Mouse (Mus musculus): ENCODE results near the gene Plau. TPM values are rescaled to one million over a fixed set of nuclear protein-coding genes. Genes with fewer than 3 reads are reported as not detected.

The Plau gene
- 0.30 and 0.62 TPM in 2 replicates for polyA plus RNA-seq (2014; fragmentation: Nextera tagmentation; extraction: Ambion mirVana)

DNA sequence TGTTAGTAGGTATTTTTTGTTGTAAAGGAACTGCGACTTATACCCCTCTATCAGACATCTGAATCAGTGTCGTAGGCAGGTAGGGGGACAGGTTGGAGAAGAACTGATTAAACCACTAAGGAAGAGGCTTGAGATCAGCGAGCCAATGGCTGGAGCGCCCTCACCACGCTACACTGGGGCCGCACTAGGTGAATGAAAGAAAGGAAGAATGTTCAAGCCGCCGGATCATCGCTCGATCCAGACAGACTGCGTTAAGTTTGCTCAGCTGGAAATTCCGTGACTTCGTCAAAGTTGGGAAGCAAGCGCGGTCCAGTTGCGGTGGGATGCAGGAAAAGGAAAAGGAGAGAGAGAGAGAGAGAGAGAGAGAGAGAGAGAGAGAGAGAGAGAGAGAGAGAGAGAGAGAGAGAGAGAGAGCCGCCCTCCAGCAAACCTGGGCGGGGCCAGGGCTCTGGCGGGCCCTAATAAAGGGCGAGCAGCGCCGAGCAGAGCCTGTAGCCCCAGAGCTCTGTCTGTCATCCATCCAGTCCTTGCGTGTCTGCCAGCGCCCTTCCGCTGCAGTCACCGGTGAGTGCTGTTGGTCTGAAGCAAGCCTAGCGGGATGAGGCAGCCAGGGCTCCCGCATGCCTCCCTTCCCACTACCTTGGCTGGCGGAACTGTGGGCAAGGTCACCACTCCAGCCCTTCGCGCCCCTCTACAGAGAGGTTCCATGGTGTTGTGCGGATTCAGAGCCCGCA, at the start of gene Plau:
Gene Plau (plus strand): TSS at position 490 of the 734 bp plus-strand sequence.
- H3K4me2 ChIP-seq (ENCODE audit: low read depth) = peak within 1 kb of the TSS; percentile 94
- peak; percentile 86 for ATAC-seq (ENCODE audit: insufficient read depth, low FRiP score, low TSS enrichment)
- under 1% methylated on average over 31 of the region's 33 CpGs for whole genome bisulfite sequencing
- peak within 1 kb of the TSS; percentile 49 for H3K4me3 ChIP-seq (ENCODE audit: low read depth, low read length)
- H3K27ac ChIP-seq (ENCODE audit: low read depth, low read length) = no peak within 1 kb of the TSS
- DNase-seq (ENCODE audit: low spot score) = peak; percentile 81
- H3K9me3 ChIP-seq (ENCODE audit: control insufficient read depth, low read length) = no peaks in the 10 kb centered on the region
- no peaks in the 10 kb centered on the region for H3K27me3 ChIP-seq (ENCODE audit: control insufficient read depth, insufficient read depth, low read length)
- H3K9ac ChIP-seq (ENCODE audit: low read length) = peak within 1 kb of the TSS; percentile 70
- H3K4me1 ChIP-seq (ENCODE audit: control insufficient read depth, insufficient read depth, low read length) = 0 out of 2 replicates have a peak, but pooled peaks cover 3% of the 10 kb centered on the region
- H3K36me3 ChIP-seq (ENCODE audit: control insufficient read depth, insufficient read depth, low read length) = no peaks in the 10 kb centered on the region

DNA sequence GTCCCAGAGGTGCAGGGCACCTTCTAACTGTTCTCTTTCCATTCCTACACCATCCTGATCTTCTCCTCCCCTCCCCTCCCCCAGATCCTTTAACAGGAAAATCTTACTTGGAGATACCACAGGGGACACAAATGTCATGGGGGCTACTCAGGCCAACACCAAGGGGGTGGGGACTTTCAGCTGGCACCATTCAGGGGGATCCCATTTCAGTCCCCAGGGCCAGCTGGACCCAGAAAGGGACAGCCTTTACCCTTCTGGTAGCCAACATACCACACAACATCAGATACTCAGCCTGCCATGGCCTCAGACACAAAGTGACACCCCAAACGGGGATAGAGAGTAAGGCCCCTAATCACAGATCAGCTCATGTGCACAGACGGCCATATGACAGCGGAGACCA, 48.3 kb upstream of the Plau start:
- H3K4me1 ChIP-seq (ENCODE audit: control insufficient read depth, insufficient read depth, low read length) = peaks cover 6% of the 10 kb centered on the region
- H3K9me3 ChIP-seq (ENCODE audit: control insufficient read depth, low read length) = no peaks in the 10 kb centered on the region
- ATAC-seq (ENCODE audit: insufficient read depth, low FRiP score, low TSS enrichment) (no peak), DNase-seq (ENCODE audit: low spot score) (no peak)
- H3K36me3 ChIP-seq (ENCODE audit: control insufficient read depth, insufficient read depth, low read length) = peaks cover 23% of the 10 kb centered on the region
- H3K27me3 ChIP-seq (ENCODE audit: control insufficient read depth, insufficient read depth, low read length) = no peaks in the 10 kb centered on the region
- WGBS = 75% methylated on average over 3 of the region's 3 CpGs
- H3K27ac ChIP-seq (ENCODE audit: low read depth, low read length) = no peak overlapping the region
- no peak overlapping the region for H3K4me3 ChIP-seq (ENCODE audit: low read depth, low read length)
- H3K9ac ChIP-seq (ENCODE audit: low read length) = no peak overlapping the region
- H3K4me2 ChIP-seq (ENCODE audit: low read depth) = no peak overlapping the region

DNA sequence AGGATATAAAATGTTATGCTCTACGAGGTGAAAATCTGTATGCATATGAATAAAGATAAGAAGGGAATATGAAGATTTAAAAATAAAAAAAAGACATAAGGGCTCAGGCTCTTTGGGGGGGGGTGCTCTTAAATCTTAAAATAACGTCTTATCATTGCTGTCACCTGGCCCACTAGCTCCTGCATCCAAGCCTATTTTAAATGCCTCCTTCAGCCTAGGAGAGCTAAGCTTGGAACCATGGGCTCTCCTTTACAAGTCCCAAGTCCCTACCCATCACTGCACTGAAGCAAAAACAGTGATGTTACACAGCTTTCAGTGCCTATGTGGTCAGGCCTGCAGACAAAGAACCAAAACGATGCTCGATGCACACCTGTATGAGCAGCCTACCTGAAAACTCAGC, 46.9 kb upstream of the Plau start:
- Histone ChIP-seq H3K27me3 (ENCODE audit: control insufficient read depth, insufficient read depth, low read length) (no peaks in the 10 kb centered on the region), H3K4me3 (ENCODE audit: low read depth, low read length) (no peak overlapping the region), H3K4me1 (ENCODE audit: control insufficient read depth, insufficient read depth, low read length) (peaks cover 6% of the 10 kb centered on the region), H3K4me2 (ENCODE audit: low read depth) (no peak overlapping the region), H3K9me3 (ENCODE audit: control insufficient read depth, low read length) (no peaks in the 10 kb centered on the region), H3K9ac (ENCODE audit: low read length) (no peak overlapping the region), H3K27ac (ENCODE audit: low read depth, low read length) (no peak overlapping the region), H3K36me3 (ENCODE audit: control insufficient read depth, insufficient read depth, low read length) (peaks cover 23% of the 10 kb centered on the region)
- ATAC-seq (ENCODE audit: insufficient read depth, low FRiP score, low TSS enrichment) (no peak), DNase-seq (ENCODE audit: low spot score) (no peak)
- WGBS = 95% methylated on average over 4 of the region's 4 CpGs

DNA sequence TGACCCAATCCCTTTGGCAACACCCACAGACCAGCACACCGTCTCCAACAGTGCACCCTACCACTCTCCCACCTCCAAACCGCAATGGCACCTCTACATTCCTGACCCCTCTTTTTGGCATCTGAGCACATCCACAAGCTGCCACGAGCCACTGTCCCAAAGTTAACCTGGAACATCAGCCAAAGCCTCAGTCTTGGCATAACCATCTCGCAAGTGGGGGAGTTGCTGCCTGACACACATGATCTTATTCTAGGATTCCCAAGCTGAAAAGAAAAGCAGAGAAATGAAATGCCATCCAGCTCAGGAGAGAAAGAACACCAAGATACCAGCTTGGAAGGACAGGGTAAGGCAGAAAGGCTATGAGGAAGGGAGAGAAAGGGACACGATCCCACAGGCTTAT, 46.0 kb upstream of the Plau start:
- H3K9ac ChIP-seq (ENCODE audit: low read length) = no peak overlapping the region
- no peaks in the 10 kb centered on the region for H3K9me3 ChIP-seq (ENCODE audit: control insufficient read depth, low read length)
- no peak overlapping the region for H3K4me3 ChIP-seq (ENCODE audit: low read depth, low read length)
- peaks cover 20% of the 10 kb centered on the region for H3K36me3 ChIP-seq (ENCODE audit: control insufficient read depth, insufficient read depth, low read length)
- H3K27me3 ChIP-seq (ENCODE audit: control insufficient read depth, insufficient read depth, low read length) = no peaks in the 10 kb centered on the region
- H3K27ac ChIP-seq (ENCODE audit: low read depth, low read length) = no peak overlapping the region
- DNase-seq (ENCODE audit: low spot score) (no peak), ATAC-seq (ENCODE audit: insufficient read depth, low FRiP score, low TSS enrichment) (no peak)
- WGBS = 95% methylated on average over 5 of the region's 5 CpGs
- H3K4me1 ChIP-seq (ENCODE audit: control insufficient read depth, insufficient read depth, low read length) = peaks cover 9% of the 10 kb centered on the region
- H3K4me2 ChIP-seq (ENCODE audit: low read depth) = no peak overlapping the region

DNA sequence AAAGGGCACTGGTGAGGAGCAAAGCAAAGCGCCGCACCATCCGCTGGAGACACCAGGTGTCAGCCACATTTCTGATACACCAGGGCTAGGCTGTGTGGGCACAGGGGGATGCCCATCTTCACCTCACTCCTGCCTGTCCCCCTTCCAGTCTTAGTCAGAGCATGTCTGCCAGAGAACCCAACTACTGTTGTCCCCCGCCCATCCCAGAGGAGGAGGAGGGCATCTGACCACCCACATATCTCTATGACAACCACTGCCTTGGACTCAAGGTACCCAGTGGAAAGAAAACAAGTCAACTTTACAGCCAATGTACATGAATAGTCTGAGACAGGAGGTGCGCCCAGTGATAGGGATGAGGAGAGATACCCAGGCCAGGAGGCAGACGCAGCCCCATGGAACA, 45.5 kb upstream of the Plau start:
- peaks cover 19% of the 10 kb centered on the region for H3K36me3 ChIP-seq (ENCODE audit: control insufficient read depth, insufficient read depth, low read length)
- no peak overlapping the region for H3K9ac ChIP-seq (ENCODE audit: low read length)
- DNase-seq (ENCODE audit: low spot score) (no peak), ATAC-seq (ENCODE audit: insufficient read depth, low FRiP score, low TSS enrichment) (no peak)
- H3K27me3 ChIP-seq (ENCODE audit: control insufficient read depth, insufficient read depth, low read length) = no peaks in the 10 kb centered on the region
- 96% methylated on average over 6 of the region's 6 CpGs for WGBS
- no peak overlapping the region for H3K4me2 ChIP-seq (ENCODE audit: low read depth)
- no peaks in the 10 kb centered on the region for H3K9me3 ChIP-seq (ENCODE audit: control insufficient read depth, low read length)
- no peak overlapping the region for H3K27ac ChIP-seq (ENCODE audit: low read depth, low read length)
- peaks cover 14% of the 10 kb centered on the region for H3K4me1 ChIP-seq (ENCODE audit: control insufficient read depth, insufficient read depth, low read length)
- no peak overlapping the region for H3K4me3 ChIP-seq (ENCODE audit: low read depth, low read length)

DNA sequence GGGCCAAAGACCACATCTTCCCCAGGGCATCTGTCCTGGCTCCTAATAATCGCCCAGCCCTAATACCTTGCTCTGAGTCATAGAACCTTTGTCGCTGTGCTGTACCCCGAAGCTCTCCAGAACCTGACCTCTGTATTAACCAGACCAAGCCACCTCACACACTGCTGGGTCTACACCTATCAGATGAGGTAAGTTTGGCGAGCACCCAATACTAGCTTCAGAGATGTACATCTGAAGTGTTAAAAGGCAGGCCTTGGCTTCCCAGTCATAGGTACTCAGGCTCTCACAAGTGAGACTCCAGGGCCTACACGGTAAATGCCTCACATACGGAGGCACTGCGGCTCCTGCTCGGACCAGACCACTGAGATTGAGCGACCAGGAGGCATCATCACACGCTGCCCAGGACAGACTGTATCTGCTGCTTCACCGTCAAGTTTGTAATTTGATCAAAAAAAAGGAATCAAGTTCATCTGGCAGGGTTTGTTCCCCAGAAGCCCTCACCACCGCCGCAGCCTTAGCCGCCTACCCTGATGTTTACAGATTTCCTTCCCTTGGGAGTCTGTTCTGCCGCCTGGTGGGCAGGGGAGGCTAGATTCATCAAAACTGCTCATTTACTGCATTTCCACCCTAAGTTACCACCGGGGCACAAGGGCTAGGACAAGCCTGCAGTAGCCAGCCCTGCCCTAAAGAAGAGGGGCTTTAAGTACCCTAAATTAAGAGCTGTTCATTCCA, 44.8 kb upstream of the Plau start:
- Histone ChIP-seq H3K4me3 (ENCODE audit: low read depth, low read length) (no peak overlapping the region), H3K36me3 (ENCODE audit: control insufficient read depth, insufficient read depth, low read length) (peaks cover 17% of the 10 kb centered on the region), H3K4me2 (ENCODE audit: low read depth) (no peak overlapping the region), H3K9ac (ENCODE audit: low read length) (no peak overlapping the region), H3K9me3 (ENCODE audit: control insufficient read depth, low read length) (no peaks in the 10 kb centered on the region), H3K4me1 (ENCODE audit: control insufficient read depth, insufficient read depth, low read length) (peaks cover 18% of the 10 kb centered on the region), H3K27me3 (ENCODE audit: control insufficient read depth, insufficient read depth, low read length) (no peaks in the 10 kb centered on the region), H3K27ac (ENCODE audit: low read depth, low read length) (no peak overlapping the region)
- WGBS = 87% methylated on average over 16 of the region's 16 CpGs
- ATAC-seq (ENCODE audit: insufficient read depth, low FRiP score, low TSS enrichment) (no peak), DNase-seq (ENCODE audit: low spot score) (no peak)

DNA sequence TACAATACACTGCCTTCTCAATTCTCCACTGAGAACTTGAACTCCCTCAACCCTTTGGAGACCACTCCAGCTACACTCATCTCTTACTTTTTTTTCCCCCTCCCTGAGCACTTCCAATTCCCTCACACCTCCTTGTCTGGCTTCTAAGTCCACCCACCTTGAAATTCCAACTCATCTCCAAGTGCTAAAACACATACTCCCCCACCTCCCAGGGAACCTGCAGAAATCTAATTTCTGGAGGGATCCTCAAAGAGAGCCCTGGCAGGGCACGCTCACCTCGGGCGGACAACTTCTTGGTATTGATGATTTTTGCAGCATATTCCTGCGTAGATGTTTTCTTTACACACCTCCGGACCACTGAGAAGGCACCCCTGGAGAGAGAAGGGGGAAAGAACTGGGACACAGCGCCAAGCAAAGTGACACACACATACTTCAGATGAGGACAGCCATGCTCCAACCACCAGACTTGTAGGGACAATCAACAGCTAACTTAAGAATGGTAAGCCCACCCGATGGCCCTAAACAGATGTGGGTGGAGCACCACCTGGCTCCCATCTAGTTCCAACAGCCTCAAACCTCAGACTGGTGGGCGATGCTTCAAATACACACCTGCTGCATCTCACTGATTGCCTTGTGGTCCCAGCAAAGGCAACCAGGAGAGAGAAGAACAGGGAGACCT, 44.1 kb upstream of the Plau start:
- Histone ChIP-seq H3K4me2 (ENCODE audit: low read depth) (peak overlapping the region; percentile 82), H3K27ac (ENCODE audit: low read depth, low read length) (no peak overlapping the region), H3K4me3 (ENCODE audit: low read depth, low read length) (peak overlapping the region; percentile 92), H3K4me1 (ENCODE audit: control insufficient read depth, insufficient read depth, low read length) (peaks cover 18% of the 10 kb centered on the region), H3K27me3 (ENCODE audit: control insufficient read depth, insufficient read depth, low read length) (no peaks in the 10 kb centered on the region), H3K36me3 (ENCODE audit: control insufficient read depth, insufficient read depth, low read length) (peaks cover 15% of the 10 kb centered on the region), H3K9ac (ENCODE audit: low read length) (peak overlapping the region; percentile 81; the same call in 1 of the 2 replicates), H3K9me3 (ENCODE audit: control insufficient read depth, low read length) (no peaks in the 10 kb centered on the region)
- 70% methylated on average over 8 of the region's 8 CpGs for WGBS
- DNase-seq (ENCODE audit: low spot score) (no peak), ATAC-seq (ENCODE audit: insufficient read depth, low FRiP score, low TSS enrichment) (no peak)

DNA sequence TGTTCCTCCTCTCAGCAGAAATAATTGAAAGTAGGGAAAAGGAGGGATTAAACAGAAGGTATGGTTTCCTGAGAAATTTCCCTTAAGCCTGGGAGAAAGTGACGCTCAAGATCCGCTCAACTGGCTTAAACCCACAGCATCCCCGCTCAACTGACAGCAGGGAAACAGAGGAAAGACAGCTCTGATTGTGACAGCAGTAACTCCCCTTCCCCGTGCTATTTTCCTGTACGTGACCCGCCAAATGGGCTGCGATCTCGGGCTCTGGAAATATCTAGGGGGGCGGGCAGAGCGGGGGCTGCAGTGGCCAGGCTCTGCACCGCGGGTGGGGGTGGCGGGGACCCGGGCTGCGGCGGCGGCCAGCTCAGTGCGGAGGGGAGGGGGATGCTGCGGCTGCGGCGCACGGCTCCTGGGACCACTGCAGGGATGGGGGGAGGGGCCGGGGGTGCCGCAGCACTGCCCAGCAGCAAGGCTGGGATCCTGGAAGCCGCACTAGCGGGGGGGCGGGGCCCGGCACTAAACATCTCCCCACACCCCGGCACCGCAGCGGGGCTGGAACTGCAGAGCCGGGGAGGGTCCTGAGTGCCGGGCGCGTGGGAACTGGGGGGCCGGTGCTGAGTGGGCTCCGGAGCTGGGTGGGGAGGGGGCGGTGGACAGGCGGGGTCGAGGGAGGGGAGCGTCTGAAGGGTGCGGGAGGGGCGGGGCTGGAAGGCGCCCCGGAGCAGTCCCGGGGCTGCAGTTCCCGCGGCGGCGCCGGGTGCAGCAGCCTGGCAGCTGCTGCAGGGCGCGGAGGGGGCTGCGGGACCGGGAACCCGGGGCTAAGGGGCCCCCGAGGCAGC, 43.3 kb upstream of the Plau start:
- peak overlapping the region; percentile 92 for H3K4me3 ChIP-seq (ENCODE audit: low read depth, low read length)
- H3K9me3 ChIP-seq (ENCODE audit: control insufficient read depth, low read length) = no peaks in the 10 kb centered on the region
- no peaks in the 10 kb centered on the region for H3K27me3 ChIP-seq (ENCODE audit: control insufficient read depth, insufficient read depth, low read length)
- peak overlapping the region; percentile 83 for H3K27ac ChIP-seq (ENCODE audit: low read depth, low read length)
- under 1% methylated on average over 43 of the region's 57 CpGs for WGBS
- peak overlapping the region; percentile 81 for H3K9ac ChIP-seq (ENCODE audit: low read length)
- H3K4me1 ChIP-seq (ENCODE audit: control insufficient read depth, insufficient read depth, low read length) = peaks cover 18% of the 10 kb centered on the region
- peak; percentile 77 for DNase-seq (ENCODE audit: low spot score)
- H3K4me2 ChIP-seq (ENCODE audit: low read depth) = peak overlapping the region; percentile 82
- H3K36me3 ChIP-seq (ENCODE audit: control insufficient read depth, insufficient read depth, low read length) = peaks cover 13% of the 10 kb centered on the region
- ATAC-seq (ENCODE audit: insufficient read depth, low FRiP score, low TSS enrichment) = peak; percentile 71
